Mouse (Mus musculus): ENCODE measurements around the gene Cuedc1.
"Not testable (repeated sequence)": the region's sequence is repeated elsewhere in the genome, so short reads cannot be mapped to it uniquely, and the experiment has no call there.

Gene Cuedc1

GRCm38 (mm10) chr11:88168611-88169010 lies 70.8 kb downstream of the Cuedc1 start:
- DNase-seq (ENCODE audit: low spot score in 2 of 2) = no peak

GRCm38 (mm10) chr11:88169531-88170040 lies 71.7 kb downstream of the Cuedc1 start:
- no peak for DNase-seq (ENCODE audit: low spot score in 2 of 2)

- no peak for DNase-seq (ENCODE audit: low spot score in 2 of 2)
Measured at GRCm38 (mm10) chr11:88170606-88171005, 72.7 kb downstream of the Cuedc1 start.

GRCm38 (mm10) chr11:88171876-88172442 lies 74.1 kb downstream of the Cuedc1 start:
- DNase-seq (ENCODE audit: low spot score in 2 of 2) = no peak

GRCm38 (mm10) chr11:88172601-88173325 lies 74.9 kb downstream of the Cuedc1 start:
- DNase-seq (ENCODE audit: low spot score in 2 of 2) = no peak

- no peak for DNase-seq (ENCODE audit: low spot score in 2 of 2)
Measured at GRCm38 (mm10) chr11:88173386-88174025, 75.6 kb downstream of the Cuedc1 start.

- DNase-seq (ENCODE audit: low spot score in 2 of 2) = no peak
Measured at GRCm38 (mm10) chr11:88180467-88180958, 82.7 kb downstream of the Cuedc1 start.

GRCm38 (mm10) chr11:88180959-88181619 lies 83.2 kb downstream of the Cuedc1 start:
- peak in 1 of 2 experiments; percentile 55 for DNase-seq (ENCODE audit: low spot score in 2 of 2)

GRCm38 (mm10) chr11:88184632-88185180 lies 86.8 kb downstream of the Cuedc1 start:
- DNase-seq (ENCODE audit: low spot score in 2 of 2) = no peak

GRCm38 (mm10) chr11:88186078-88186946 lies 88.5 kb downstream of the Cuedc1 start:
- no peak for DNase-seq (ENCODE audit: low spot score in 2 of 2)

GRCm38 (mm10) chr11:88186947-88187243 lies 89.0 kb downstream of the Cuedc1 start:
- DNase-seq (ENCODE audit: low spot score in 2 of 2) = no peak

GRCm38 (mm10) chr11:88187417-88188133 lies 89.7 kb downstream of the Cuedc1 start:
- peak; percentile 77 to 85 for DNase-seq (ENCODE audit: low spot score in 2 of 2)

- DNase-seq (ENCODE audit: low spot score in 2 of 2) = no peak
Measured at GRCm38 (mm10) chr11:88188216-88188615, 90.4 kb downstream of the Cuedc1 start.

GRCm38 (mm10) chr11:88188635-88189034 lies 90.8 kb downstream of the Cuedc1 start:
- DNase-seq (ENCODE audit: low spot score in 2 of 2) = no peak

- DNase-seq (ENCODE audit: low spot score in 2 of 2) = no peak
Measured at GRCm38 (mm10) chr11:88192595-88192994, 94.7 kb downstream of the Cuedc1 start.

- DNase-seq (ENCODE audit: low spot score in 2 of 2) = no peak
Measured at GRCm38 (mm10) chr11:88193098-88193823, 95.4 kb downstream of the Cuedc1 start.

GRCm38 (mm10) chr11:88193824-88194696 lies 96.2 kb downstream of the Cuedc1 start:
- DNase-seq (ENCODE audit: low spot score in 2 of 2) = no peak

GRCm38 (mm10) chr11:88195699-88196098 lies 97.8 kb downstream of the Cuedc1 start:
- DNase-seq (ENCODE audit: low spot score in 2 of 2) = not testable (repeated sequence)
